Mouse (Mus musculus): ENCODE measurements at regions not wholly inside any gene's neighbourhood (a gene's known extent, or its start where the extent isn't known, plus 50 kb on each side); places are given as distances from the start of the nearest gene placed in this dataset.

GRCm38 (mm10) chr9:61135263-61135882, 236.8 kb upstream of the Tle3 start:
- DNase-seq (ENCODE audit: low spot score in 2 of 2) = no peak

GRCm38 (mm10) chr9:61135917-61136316, 236.2 kb upstream of the Tle3 start:
- no peak for DNase-seq (ENCODE audit: low spot score in 2 of 2)

GRCm38 (mm10) chr9:61138741-61139368, 233.3 kb upstream of the Tle3 start:
- no peak for DNase-seq (ENCODE audit: low spot score in 2 of 2)

- DNase-seq (ENCODE audit: low spot score in 2 of 2) = no peak
Observed at GRCm38 (mm10) chr9:61143101-61143500, 229.1 kb upstream of the Tle3 start.

- no peak for DNase-seq (ENCODE audit: low spot score in 2 of 2)
Observed at GRCm38 (mm10) chr9:61144685-61145318, 227.4 kb upstream of the Tle3 start.

- no peak for DNase-seq (ENCODE audit: low spot score in 2 of 2)
Observed at GRCm38 (mm10) chr9:61145738-61146137, 226.4 kb upstream of the Tle3 start.

GRCm38 (mm10) chr9:61151201-61151600, 221.0 kb upstream of the Tle3 start:
- no peak for DNase-seq (ENCODE audit: low spot score in 2 of 2)

- no peak for DNase-seq (ENCODE audit: low spot score in 2 of 2)
Observed at GRCm38 (mm10) chr9:61151901-61152337, 220.2 kb upstream of the Tle3 start.

GRCm38 (mm10) chr9:61154721-61155120, 217.4 kb upstream of the Tle3 start:
- no peak for DNase-seq (ENCODE audit: low spot score in 2 of 2)

- DNase-seq (ENCODE audit: low spot score in 2 of 2) = no peak
Observed at GRCm38 (mm10) chr9:61155851-61156250, 216.3 kb upstream of the Tle3 start.

GRCm38 (mm10) chr9:61158192-61158770, 213.9 kb upstream of the Tle3 start:
- DNase-seq (ENCODE audit: low spot score in 2 of 2) = no peak

GRCm38 (mm10) chr9:61159159-61159558, 213.0 kb upstream of the Tle3 start:
- DNase-seq (ENCODE audit: low spot score in 2 of 2) = no peak

- DNase-seq (ENCODE audit: low spot score in 2 of 2) = no peak
Observed at GRCm38 (mm10) chr9:61159616-61160015, 212.6 kb upstream of the Tle3 start.

- no peak for DNase-seq (ENCODE audit: low spot score in 2 of 2)
Observed at GRCm38 (mm10) chr9:61162884-61163283, 209.3 kb upstream of the Tle3 start.

- DNase-seq (ENCODE audit: low spot score in 2 of 2) = peak; percentile 10 to 23
Observed at GRCm38 (mm10) chr9:61163671-61164288, 208.4 kb upstream of the Tle3 start.

- DNase-seq (ENCODE audit: low spot score in 2 of 2) = peak; percentile 57 to 66
Observed at GRCm38 (mm10) chr9:61164501-61165251, 207.5 kb upstream of the Tle3 start.

GRCm38 (mm10) chr9:61166115-61166514, 206.1 kb upstream of the Tle3 start:
- DNase-seq (ENCODE audit: low spot score in 2 of 2) = no peak

- no peak for DNase-seq (ENCODE audit: low spot score in 2 of 2)
Observed at GRCm38 (mm10) chr9:61167097-61167842, 204.9 kb upstream of the Tle3 start.

GRCm38 (mm10) chr9:61168931-61169330, 203.2 kb upstream of the Tle3 start:
- no peak for DNase-seq (ENCODE audit: low spot score in 2 of 2)

GRCm38 (mm10) chr9:61169506-61170090, 202.6 kb upstream of the Tle3 start:
- no peak for DNase-seq (ENCODE audit: low spot score in 2 of 2)
